Mouse (Mus musculus) bone marrow macrophage, adult 2 months (primary cell): ENCODE measurements around the gene Luzp1. TPM values are rescaled to one million over a fixed set of nuclear protein-coding genes. Genes with fewer than 3 reads are reported as not detected.

Experiments
- H3K27ac ChIP-seq: 2 replicates; pipeline ENCODE4 v1.5.1; 2012; ENCODE audit warnings: low read depth, low read length; ENCODE audit not compliant: insufficient read depth
- H3K4me1 ChIP-seq: 2 replicates; pipeline ENCODE4 v1.6.1; 2012; ENCODE audit warnings: low read length; ENCODE audit not compliant: control insufficient read depth, insufficient read depth
- H3K4me3 ChIP-seq: 2 replicates; pipeline ENCODE4 v1.5.1; 2012; ENCODE audit warnings: mild to moderate bottlenecking, low read length, moderate library complexity; ENCODE audit not compliant: insufficient read depth
- CTCF ChIP-seq: IDR thresholded peaks from 2 replicates; pipeline ENCODE4 v1.5.1; 2012; ENCODE audit warnings: low read depth, mild to moderate bottlenecking, low read length, moderate library complexity
- POLR2A ChIP-seq: IDR thresholded peaks from 2 replicates; pipeline ENCODE4 v1.6.1; 2012; ENCODE audit warnings: mild to moderate bottlenecking, low read depth, low read length, borderline replicate concordance
- polyA plus RNA-seq: library from polyadenylated mRNA; stranded (reverse); fragments of >200 nt; gene quantifications from 2 replicates; pipeline ENCODE4 v1.2.4, GENCODE M21; 2012; ENCODE audit not compliant: missing spikeins, insufficient read depth, insufficient read length

The Luzp1 gene
- polyA plus RNA-seq, 1 experiment, result 17.2 TPM

DNA sequence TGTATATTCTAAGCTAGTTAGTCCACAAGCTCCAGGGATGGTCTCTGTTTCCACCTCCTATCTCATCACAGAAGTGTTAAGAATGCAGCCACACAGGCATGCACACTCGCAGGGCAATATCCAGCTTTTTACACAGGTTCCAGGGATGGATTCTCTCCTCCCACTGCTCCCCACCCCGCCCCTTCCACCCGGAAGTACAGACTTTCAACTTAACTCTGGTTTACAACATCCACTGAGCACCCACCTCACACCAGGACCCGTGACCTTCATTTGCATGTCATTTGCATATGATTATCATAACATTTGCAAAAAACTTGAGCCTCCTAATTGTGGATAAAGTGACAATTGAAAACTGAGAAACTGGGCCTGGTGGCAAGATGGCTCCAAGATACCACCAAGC is 25.0 kb upstream of the Luzp1 start:
- no peaks in the 10 kb centered on the region for H3K4me1 ChIP-seq
- TF ChIP-seq CTCF (no peak), POLR2A (no peak)
- H3K4me3 ChIP-seq, result no peak overlapping the region
- H3K27ac ChIP-seq, result no peak overlapping the region

DNA sequence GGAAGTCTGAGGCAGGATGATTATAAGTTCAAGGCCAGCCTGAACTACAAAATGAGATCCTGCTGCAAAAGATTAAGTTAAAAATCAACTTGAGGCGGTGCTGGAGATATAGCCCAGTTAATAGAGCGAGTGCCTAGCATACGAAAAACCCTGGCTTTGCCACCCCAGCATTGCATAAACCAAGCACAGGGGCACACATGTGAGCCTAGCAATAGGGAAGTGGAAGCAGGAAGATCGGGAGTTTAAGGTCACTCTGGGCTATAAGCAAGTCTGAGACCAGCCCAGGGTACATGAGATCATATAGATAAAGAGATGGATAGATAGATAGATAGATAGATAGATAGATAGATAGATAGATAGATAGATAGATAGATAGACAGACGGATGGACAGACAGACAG is 19.8 kb upstream of the Luzp1 start:
- no peak for TF ChIP-seq POLR2A
- no peak for TF ChIP-seq CTCF
- no peak overlapping the region for H3K27ac ChIP-seq
- H3K4me3 ChIP-seq, result no peak overlapping the region

DNA sequence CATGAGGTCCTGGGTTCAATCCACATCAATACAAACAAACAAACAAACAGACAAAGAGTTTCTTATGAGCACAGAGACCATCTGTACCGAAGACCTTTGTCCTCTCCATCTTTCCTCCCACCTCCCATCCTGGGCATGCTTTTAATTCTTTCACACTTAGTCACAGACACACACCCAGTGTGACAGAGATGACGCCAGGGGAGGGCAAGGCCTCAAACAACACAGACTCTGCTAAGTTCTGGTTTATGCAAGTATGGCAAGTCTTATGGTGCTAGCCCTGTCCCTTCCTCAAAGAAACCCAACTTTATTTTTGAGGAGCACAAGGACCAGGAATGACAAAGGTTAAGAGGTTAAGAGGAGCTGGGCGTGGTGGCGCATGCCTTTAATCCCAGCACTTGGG is 19.3 kb upstream of the Luzp1 start:
- no peak for TF ChIP-seq CTCF
- no peak for TF ChIP-seq POLR2A
- Histone ChIP-seq H3K4me3 (no peak overlapping the region), H3K27ac (no peak overlapping the region), H3K4me1 (peaks cover 4% of the 10 kb centered on the region)

More for the DNA sequence above, 19.8 kb upstream of the Luzp1 start:
- peaks cover 4% of the 10 kb centered on the region for H3K4me1 ChIP-seq

DNA sequence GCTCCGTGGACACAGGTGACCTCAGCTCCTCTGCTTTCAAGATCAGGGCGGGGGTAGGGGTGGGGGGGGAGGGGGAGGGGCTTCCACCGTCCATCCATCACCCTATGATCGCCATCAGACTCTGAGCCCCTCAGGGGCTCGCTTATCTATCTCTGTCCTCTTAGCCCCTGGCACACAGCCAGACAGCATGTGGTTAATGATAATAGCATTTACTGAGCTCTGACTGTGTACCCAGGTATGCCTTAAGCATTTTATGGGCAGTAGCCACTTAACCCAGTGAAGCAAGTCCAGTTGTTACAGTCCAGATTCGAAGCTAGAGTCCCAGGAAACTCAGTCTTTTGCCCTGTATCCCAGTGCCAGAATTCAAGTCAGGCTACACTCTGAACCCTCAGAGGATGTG is 18.0 kb upstream of the Luzp1 start:
- Histone ChIP-seq H3K4me3 (no peak overlapping the region), H3K27ac (no peak overlapping the region), H3K4me1 (peaks cover 4% of the 10 kb centered on the region)
- TF ChIP-seq CTCF, result no peak
- TF ChIP-seq POLR2A, result no peak

DNA sequence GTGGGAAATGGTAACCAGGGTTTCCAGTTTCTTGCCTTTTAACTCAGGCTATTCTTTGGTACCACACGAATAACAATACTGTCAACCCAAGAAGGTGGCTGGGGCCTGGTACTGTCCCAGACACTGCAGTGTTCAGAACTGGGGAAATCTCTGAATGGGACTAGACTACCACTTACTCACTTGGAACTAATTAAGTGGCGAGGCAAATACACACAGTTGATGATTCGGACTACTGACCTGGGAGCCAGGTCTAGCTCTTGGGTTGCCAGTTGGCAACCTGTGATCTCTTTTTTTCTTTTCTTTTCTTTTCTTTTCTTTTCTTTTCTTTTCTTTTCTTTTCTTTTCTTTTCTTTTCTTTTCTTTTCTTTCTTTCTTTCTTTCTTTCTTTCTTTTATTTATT is 17.3 kb upstream of the Luzp1 start:
- TF ChIP-seq CTCF (no peak), POLR2A (no peak)
- no peak overlapping the region for H3K4me3 ChIP-seq
- peaks cover 4% of the 10 kb centered on the region for H3K4me1 ChIP-seq
- no peak overlapping the region for H3K27ac ChIP-seq

DNA sequence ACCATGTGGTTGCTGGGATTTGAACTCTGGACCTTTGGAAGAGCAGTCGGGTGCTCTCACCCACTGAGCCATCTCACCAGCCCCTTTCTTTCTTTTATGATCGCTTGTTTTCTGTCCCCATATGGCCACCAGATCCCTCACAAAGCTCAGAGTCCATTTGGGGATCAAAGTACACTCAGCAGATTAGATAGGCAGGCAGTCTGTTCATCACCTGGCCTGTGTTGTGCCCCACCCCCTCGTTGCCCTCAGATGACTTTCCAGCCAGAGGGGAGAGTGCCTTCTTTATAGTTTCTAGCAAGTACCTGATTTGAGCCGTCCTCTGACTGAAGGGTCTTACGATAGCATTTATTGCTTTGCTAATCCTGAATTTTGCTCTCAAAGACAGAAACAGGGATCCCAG is 16.8 kb upstream of the Luzp1 start:
- Histone ChIP-seq H3K27ac (no peak overlapping the region), H3K4me1 (peaks cover 4% of the 10 kb centered on the region), H3K4me3 (no peak overlapping the region)
- TF ChIP-seq CTCF (no peak), POLR2A (no peak)

DNA sequence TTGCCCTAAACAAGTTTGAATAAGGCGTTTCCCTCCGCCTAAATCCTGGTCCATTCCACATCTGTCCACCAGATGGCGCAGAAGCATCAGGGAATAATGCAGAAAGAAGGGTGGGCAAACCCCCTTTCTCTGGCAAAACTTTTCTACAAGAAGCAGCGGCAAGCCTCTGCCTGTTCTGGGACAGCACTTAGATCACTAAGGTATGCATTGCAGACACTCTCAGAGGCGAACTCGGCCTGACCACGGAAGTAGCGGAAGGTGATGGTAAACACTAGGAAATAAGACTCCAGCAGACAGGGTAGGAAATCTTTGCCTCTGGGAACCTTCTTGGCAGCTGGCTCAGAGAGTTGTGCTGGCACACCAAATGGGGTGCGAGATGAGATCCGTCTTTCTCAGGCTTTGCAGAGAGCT is 14.7 kb upstream of the Luzp1 start:
- H3K4me1 ChIP-seq, result peaks cover 4% of the 10 kb centered on the region
- peak overlapping the region; percentile 36 for H3K4me3 ChIP-seq
- H3K27ac ChIP-seq, result no peak overlapping the region
- TF ChIP-seq POLR2A (no peak), CTCF (peak; percentile 99)

DNA sequence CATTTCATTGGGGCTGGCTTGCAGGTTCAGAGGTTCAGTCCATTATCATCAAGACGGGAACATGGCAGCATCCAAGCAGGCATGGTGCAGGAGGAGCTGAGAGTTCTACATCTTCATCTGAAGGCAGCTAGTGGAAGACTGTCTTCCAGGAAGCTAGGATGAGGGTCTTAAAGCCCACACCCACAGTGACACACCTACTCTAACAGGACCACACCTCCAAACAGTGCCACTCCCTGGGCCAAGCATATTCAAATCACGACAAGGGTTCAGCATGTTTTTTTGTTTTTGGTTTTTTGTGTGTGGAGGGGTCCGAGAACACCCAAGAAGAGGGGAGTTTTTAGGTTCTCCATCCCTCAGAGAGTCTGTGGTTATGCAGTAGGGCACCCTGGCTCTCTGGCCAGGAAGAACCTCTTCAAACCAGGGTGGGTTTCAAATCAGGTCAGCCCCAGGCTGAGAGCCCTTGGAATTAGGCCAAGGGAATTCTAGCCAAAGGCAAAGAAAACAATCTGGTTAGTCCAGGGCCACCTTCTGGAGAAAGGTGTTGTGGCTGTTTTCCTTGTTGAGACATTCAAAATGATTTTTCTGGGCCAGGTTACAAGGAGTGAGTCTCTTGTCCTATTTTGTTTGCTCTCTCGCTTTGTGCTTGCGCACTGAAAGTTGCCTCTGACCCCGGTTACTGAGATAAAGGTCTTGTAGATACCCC is 12.9 kb upstream of the Luzp1 start:
- Histone ChIP-seq H3K27ac (no peak overlapping the region), H3K4me1 (no peaks in the 10 kb centered on the region), H3K4me3 (no peak overlapping the region)
- TF ChIP-seq CTCF, result no peak
- no peak for TF ChIP-seq POLR2A

DNA sequence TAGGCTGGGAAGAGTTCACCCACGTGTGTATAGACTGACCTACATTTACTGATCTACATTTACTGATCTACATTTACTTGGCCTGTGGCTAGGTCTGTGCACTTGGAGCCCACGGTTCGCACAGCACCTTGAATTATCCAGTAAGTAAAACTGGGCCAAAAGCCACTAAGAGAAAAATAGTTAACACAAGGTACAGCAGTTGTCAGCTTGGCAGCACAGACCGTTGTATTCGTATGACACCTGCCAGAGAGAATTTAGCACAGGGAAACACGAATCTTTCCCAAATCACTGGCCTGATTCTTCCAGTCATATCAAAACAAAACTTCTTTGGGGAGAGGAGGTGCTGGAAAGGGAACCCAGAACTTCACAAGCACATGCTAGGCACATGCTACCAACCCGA is 11.3 kb upstream of the Luzp1 start:
- Histone ChIP-seq H3K4me3 (no peak overlapping the region), H3K4me1 (0 out of 2 replicates have a peak, but pooled peaks cover 3% of the 10 kb centered on the region), H3K27ac (no peak overlapping the region)
- TF ChIP-seq POLR2A (no peak), CTCF (no peak)

DNA sequence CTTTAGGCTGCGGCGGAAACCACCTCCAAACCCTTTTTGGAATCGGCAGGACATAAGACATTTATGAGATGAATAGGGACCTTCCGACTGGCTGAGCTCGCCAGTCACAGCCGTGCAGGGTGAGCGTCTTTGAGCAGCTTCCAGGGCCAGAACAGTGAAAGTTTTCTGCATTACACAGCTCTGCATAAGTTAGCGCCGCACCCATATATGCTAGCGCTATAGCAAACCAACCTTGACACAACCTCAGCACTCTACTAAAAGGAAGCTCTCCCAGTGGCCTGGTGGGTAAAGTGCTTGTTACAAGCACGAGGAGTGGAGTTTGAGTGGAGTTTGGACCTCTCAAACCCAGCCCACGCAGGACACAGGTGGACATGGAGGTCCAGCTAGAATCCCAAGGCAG is 10.4 kb upstream of the Luzp1 start:
- no peak for TF ChIP-seq POLR2A
- H3K4me1 ChIP-seq, result peaks cover 5% of the 10 kb centered on the region; the same call in 1 of the 2 replicates
- no peak overlapping the region for H3K27ac ChIP-seq
- no peak overlapping the region for H3K4me3 ChIP-seq

DNA sequence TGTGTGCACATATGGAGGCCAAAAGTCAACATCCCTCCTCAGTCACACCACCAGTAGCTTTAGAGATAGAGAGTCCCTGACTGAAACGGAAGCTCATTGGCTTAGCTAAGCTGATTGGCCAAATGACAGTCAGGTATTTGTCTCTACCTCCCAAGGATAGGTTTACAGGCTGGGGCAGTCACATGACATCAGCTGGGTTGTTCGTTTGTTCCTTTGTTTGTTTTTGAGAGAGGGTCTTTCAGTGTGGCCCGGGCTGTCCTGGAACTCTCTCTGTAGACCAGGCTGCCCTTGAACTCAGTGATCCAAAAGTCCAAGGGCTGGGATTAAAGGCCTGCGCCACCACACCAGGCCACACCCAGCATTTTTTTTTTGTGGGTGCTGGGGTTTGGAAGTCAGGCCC is 8.4 kb upstream of the Luzp1 start:
- TF ChIP-seq CTCF (no peak), POLR2A (no peak)
- peaks cover 9% of the 10 kb centered on the region for H3K4me1 ChIP-seq
- no peak overlapping the region for H3K4me3 ChIP-seq
- H3K27ac ChIP-seq, result no peak overlapping the region
